Mouse (Mus musculus) splenic B cell, adult 2 months (primary cell): ENCODE measurements around the gene Syt8.

Source experiments
- DNase-seq: peaks from one replicate; pipeline ENCODE4 v3.0.0-alpha.2; 2011; ENCODE audit warnings: low read depth, low spot score
- H3K27me3 ChIP-seq: 2 replicates; pipeline ENCODE4 v1.6.1; 2012; ENCODE audit warnings: mild to moderate bottlenecking, low read length, moderate library complexity, mixed read lengths; ENCODE audit not compliant: control insufficient read depth, poor library complexity, insufficient read depth, severe bottlenecking
- H3K36me3 ChIP-seq: 2 replicates; pipeline ENCODE4 v1.6.1; 2012; ENCODE audit warnings: mild to moderate bottlenecking, low read length, moderate library complexity, mixed read lengths; ENCODE audit not compliant: control insufficient read depth, poor library complexity, insufficient read depth, severe bottlenecking

Gene Syt8

DNA sequence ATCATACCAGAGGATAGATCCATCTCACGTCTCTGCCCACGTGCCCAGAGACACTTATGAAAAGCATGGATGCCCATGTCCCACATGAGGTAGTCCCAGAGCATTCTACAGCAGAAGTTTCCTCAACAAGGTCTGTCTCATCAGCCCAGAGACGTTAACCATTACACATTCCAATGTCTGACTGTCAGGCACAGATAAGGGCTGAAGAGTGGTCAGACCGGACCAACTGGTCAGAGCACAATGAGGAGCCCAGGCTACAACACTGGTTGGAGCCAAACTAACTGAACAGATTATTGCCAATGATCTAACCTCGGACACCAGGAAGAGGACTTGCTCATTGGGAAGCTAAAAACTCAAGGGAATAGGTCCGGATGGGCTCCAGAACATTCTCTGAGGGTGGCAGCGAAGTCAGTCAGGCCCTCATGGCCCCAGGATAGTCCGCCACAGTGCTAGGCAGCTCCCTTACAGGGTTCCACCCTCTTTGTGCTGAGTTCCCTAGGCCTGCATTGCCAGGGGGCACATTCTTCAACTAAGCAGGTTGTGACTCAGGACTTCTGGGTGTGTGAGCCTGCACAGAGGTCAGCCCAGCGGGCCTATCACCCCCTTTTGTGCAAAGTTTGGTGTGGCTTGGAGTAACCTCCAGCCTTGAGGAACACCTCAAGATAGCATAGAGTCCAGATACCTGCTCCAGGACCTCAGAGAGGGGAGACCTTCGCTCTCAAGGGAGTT is at the start of gene Syt8:
Gene Syt8, plus strand, starts transcription at position 714 of the 729 bp plus-strand sequence.
- Histone ChIP-seq H3K36me3 (no peaks in the 10 kb centered on the region), H3K27me3 (no peaks in the 10 kb centered on the region)
- no peak for DNase-seq

DNA sequence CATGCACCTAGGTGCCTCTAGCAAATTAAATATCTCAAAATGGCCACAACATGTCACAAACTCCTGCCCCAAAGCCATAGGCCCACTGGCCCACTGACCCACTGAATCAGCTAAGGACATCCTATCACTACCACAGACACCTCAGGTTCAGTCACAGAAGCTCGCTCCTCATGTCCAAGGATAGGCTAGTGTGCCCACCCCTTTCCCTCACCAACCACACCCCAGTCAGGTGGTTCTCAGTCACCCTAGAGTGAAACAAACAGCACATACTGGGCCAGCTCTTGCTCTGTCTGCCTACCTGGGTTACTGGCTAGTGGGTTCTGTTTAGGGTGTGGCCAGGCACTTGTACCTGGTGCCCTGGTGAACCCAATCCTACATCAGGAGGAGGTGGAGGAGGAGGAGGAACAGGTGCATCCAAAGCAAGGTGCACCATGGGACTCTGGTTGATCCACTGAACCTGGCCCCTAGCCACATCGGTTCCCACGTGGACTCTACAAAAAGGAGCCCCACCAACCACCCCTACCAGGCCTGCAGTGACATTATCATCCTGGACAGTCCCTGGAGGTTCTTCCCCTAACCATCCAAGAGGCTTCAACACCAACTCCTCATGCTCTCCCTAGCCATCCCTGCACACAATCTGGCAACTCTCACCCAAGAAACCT is 48.8 kb upstream of the Syt8 start:
- H3K27me3 ChIP-seq = no peaks in the 10 kb centered on the region
- DNase-seq = no peak

DNA sequence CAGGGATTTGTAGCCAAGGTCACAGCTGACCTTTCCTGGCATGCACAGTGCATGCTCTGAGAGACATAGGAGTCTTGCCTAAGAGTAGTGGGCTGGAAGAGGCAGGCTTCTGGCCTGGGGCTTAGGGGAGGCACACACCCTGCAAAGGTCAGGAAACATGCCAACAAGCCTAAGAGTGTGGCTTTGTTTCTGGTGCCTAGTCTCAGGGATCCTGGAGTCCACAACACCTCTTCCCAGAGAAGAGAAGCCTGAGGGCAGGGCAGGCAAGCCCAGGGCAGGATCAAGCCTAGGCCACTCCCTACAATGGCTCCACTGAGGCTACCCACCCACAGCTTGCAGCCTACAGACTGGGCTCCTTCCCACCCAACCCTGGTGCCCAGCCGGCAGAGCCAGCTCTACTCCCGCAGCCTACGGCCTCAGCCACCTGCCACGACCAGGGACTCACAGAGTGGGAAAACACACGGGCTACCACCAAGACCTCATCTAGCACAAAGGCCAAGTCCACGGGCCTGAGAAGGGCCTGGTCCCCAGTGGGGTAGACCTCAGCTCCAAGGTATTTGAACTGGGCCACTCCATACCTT is 47.9 kb upstream of the Syt8 start:
- H3K27me3 ChIP-seq = no peaks in the 10 kb centered on the region
- H3K36me3 ChIP-seq = peaks cover 6% of the 10 kb centered on the region
- no peak for DNase-seq

More for the DNA sequence above, 48.8 kb upstream of the Syt8 start:
- H3K36me3 ChIP-seq = peaks cover 6% of the 10 kb centered on the region

DNA sequence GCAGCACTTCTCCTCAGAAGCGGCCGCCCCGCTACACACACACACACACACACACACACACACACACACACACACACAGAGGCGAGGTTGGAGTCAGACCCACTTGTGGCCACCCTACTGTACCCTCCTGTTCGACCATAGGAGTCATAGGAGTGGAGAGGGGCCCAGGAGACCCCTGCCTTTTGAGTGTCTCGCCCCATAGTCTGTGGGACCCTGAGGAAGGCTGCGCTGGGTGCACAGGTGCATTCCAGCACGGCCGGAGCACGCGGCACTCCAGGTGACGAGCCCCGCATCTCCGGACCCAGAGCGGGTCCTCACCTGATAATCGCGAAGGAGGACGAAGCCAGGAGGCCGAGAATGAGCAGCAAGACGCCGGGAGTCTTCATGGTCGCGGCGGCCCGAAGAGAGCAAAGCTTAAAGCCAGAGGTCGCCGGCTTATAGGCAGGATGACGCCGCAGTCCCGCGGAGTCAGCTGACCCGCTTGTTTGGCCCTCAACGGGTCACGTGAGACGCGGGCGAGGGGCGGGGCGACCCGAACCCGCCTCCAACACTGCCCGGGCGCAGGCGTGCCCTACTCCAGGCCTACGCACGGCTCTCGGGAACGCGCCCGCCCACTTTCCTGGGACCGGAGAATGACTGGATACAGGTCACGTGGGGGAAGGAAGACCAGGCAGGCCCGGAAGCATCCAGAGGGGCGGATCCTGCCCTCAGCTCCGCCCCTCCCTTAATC is 47.1 kb upstream of the Syt8 start, which contains the start of gene Ctsd:
Gene Ctsd, minus strand, starts transcription at position 620 of the 730 bp plus-strand sequence.
- H3K36me3 ChIP-seq = no peaks in the 10 kb centered on the region
- DNase-seq = peak; percentile 91
- no peaks in the 10 kb centered on the region for H3K27me3 ChIP-seq

DNA sequence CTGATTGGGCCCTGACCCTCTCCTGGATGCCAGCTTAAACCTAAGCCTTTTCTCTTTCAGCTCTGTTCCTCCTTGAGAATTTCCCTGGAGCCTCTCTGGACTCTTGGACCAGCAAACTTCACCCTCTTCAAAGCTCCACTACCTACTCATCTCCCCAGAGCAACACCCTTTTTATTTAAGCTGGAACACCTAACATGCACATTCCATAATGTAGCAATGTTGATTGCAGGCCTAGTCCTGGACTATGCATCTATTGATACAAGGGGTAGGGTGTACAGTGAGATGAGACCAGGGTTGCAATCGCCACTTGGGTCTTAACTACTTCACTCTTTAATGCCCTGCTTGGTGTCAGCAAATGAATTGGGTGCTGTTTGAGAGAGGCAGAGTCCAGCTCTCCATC is 46.5 kb upstream of the Syt8 start:
- no peaks in the 10 kb centered on the region for H3K36me3 ChIP-seq
- DNase-seq = no peak
- no peaks in the 10 kb centered on the region for H3K27me3 ChIP-seq

DNA sequence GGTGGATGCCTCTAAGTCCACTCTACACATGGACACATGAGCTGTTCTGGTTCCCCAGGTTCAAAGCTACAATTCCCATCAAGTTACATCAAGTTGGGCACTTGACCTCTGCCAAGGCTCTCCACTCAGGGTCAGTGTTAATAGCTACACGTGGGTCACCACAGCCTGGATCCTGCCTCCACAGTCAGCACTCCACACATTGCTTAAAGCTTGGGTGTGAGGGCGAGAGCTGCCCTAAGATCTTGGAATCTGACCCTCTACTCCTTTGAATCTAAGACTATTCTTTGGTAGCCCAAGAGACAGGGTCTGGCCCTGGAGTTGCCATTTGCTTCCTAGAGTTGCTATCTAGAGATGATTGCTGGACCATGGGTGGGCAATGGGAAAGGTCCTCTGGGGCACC is 45.9 kb upstream of the Syt8 start:
- H3K36me3 ChIP-seq = no peaks in the 10 kb centered on the region

DNA sequence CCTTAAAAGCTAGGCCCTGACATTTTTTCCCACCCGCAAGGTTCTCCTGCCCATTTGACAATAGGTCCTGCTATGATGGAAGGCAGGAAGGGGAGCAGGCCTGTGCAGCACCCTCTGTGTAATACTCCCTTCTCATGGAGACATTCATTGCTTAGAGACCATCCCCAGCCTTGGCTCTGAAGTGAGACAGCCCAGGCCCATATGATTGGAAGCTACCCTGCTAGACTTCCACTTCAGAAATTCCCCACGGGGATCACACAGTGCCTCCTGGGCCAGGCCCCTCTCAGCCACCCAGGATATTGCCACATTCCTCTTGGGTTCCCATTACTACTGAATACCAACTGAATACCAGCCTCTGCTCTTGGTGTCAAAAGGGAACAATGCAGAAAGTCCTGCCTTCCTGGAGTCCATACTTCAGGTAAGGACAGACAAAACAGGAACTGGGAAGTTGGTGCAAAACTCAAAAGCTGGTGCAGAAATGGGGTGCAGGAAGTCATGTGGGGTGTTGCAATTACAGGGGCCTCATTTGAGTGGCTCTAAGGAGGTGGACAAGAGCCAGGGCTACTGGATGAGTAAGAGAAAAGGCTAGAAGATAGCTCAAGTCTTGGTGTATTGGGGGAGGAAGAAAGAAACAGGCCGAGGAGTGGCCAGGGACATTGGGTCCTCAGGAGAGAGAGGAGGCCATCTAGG is 44.5 kb upstream of the Syt8 start:
- no peak for DNase-seq
- no peaks in the 10 kb centered on the region for H3K27me3 ChIP-seq
- H3K36me3 ChIP-seq = no peaks in the 10 kb centered on the region

More for the DNA sequence above, 45.9 kb upstream of the Syt8 start:
- no peaks in the 10 kb centered on the region for H3K27me3 ChIP-seq
- no peak for DNase-seq

DNA sequence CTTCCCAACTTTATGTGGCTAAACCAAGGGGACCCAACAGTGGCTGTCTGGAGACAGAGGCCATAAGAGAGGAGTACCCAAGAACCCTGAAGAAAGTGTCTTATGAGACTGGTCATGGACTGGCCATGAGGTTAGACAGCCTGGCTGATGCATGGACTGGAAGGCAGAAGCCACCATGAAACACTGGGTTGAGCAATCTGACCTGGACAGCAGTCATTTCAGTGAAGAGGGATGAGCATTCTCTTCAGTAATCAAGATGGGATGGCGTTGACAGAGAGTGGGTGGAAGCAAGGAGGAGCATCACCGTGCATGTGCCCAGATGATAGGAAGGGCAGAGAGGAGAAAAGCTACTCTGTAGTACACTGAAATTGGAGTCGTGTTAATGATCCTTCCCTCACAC is 43.5 kb upstream of the Syt8 start:
- DNase-seq = no peak
- H3K36me3 ChIP-seq = no peaks in the 10 kb centered on the region

DNA sequence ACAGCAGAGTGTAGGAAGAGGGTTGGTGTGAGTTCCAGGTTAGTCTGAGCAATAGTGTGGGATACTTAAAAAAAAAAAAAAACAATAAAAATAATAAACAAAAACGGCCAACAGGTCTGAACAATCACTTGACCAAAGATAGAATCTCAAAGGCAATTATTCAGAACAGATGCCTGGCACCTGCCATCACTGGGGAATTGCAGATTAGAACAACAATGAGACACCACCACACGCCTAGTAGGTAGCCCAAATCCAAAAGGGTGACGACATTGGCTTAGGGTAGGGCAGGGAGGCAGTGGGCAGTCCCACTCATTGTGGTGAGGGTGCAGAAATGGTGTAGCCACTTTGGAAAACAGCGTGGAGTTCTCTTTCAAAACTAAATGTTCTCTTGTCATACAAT is 43.0 kb upstream of the Syt8 start:
- H3K36me3 ChIP-seq = no peaks in the 10 kb centered on the region
- H3K27me3 ChIP-seq = no peaks in the 10 kb centered on the region
- no peak for DNase-seq

More for the DNA sequence above, 43.5 kb upstream of the Syt8 start:
- no peaks in the 10 kb centered on the region for H3K27me3 ChIP-seq

DNA sequence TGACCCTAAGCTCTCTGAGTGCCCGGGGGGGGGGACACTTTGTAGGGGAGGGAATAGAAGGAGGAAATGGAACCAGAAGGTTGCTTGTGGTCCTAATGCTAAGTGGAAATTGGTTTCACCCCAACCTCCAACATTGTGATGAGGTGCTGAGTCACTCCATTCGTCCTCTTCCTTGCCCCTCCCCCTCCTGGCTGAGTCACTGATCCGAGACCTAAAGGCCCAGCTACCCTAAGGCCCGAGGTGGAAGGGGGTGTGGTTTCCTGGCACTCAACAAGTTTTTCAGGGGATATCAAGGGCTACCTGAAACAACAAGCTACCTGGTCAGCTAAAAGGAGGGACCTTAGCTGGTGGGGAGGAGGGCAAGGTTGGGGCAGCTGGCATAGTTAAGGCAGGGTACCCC is 41.5 kb upstream of the Syt8 start:
- no peaks in the 10 kb centered on the region for H3K36me3 ChIP-seq
- DNase-seq = peak; percentile 29
- H3K27me3 ChIP-seq = no peaks in the 10 kb centered on the region

DNA sequence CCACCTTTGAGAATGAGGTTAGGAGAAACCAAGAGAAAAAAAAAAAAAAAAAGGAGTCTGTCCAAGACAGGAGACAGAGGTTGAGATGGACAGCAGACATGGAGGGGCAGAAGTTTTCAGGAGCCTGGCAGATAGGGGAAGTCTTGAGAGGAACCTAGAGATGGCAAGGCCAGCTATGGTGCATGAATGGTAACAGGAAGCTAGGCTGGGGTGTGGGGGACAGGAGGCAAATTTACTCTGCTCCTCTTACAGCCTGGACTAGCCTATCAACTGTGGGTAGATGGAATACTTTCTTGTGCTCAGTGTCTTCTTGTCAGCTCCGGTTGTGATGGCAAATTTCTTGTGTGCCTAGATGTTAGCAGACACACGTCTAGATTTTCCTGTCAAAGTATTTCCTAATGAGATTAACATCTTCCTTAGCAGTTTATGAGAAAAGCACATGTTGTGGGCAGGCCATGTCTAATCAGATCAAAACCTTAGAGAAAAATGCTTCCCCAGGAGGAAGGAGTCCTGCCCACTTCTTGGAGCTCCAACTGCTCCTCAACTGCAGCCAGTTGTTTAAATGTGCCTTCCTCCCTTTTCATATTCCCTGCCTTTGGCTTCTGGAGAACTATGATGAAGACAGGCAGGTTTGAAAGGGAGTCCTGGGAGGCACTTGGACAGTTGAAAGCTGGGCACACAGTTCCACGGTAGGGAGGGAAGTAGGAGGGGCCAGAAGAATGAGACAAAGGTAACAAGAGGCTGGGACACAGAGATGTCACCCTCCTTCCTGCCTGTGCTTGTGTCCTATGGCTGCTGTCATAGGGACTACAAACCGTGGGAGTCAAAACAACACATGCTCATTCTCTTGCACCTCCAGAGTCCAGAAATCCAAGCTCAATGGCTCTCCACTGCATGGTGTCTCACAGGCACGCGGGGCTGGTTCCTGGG is 40.1 kb upstream of the Syt8 start:
- Histone ChIP-seq H3K27me3 (no peaks in the 10 kb centered on the region), H3K36me3 (no peaks in the 10 kb centered on the region)
- DNase-seq = peak; percentile 41

DNA sequence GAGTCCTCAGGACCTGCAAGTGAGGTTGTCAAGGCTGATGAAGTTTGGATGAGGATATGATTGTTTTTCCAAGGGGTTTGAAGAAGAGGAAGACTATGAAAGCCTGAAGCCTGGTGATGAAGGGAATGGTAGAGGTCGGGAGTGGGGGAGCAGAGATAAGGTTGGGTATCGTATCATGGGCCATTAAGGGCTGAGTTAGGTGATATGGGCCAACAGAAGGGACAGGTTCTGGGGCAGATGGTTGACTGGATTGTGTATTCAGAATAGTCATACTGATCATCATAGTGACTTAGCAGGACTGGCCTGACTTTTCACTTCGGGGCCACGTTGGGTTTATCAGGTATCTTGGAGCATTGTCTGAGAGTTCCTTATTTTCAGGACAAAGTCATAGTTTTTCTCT is 39.2 kb upstream of the Syt8 start:
- DNase-seq = no peak
- Histone ChIP-seq H3K36me3 (no peaks in the 10 kb centered on the region), H3K27me3 (no peaks in the 10 kb centered on the region)

DNA sequence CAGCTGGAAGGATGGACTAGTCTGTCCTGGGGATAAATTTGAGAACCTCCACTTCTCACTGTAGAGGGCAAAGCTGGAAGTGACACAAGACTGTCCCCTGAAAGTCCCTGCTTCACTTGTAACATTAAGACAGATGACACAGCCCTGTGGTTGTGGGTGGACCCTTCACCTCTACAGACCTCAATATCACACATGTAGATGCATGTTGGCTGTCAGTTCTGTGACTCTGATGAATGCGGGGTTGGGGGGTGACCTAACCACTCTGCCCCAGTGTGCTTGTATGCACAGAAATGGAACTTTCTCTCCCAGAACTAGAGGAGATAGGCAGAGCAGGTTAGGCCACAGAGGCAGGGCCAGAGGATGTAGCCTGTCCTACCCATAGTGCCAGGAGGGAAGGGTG is 38.0 kb upstream of the Syt8 start:
- no peaks in the 10 kb centered on the region for H3K36me3 ChIP-seq
- H3K27me3 ChIP-seq = no peaks in the 10 kb centered on the region
- no peak for DNase-seq
